Mouse (Mus musculus) stomach, postnatal 0 days (tissue): ENCODE results near the gene Wwox. TPM values are rescaled to one million over a fixed set of nuclear protein-coding genes. Genes with fewer than 3 reads are reported as not detected.

Experiments used
- ATAC-seq: fragments of 200-750 bp; cut with Nextera tagmentation; 2 replicates; pipeline ENCODE4 v1.8.0; 2017; ENCODE audit not compliant: low FRiP score, low TSS enrichment
- DNase-seq: peaks from one replicate; pipeline ENCODE4 v3.0.0-alpha.2; 2016; ENCODE audit warnings: low spot score
- H3K27ac ChIP-seq: fragments of 300-500 bp; sonication (generic); replicated peaks from 2 replicates; pipeline ENCODE4 v1.5.1; 2014; ENCODE audit warnings: mild to moderate bottlenecking, control low read depth
- H3K27me3 ChIP-seq: fragments of 300-500 bp; sonication (generic); 2 replicates; pipeline ENCODE4 v1.6.1; 2014; ENCODE audit warnings: low read length; ENCODE audit not compliant: control insufficient read depth, insufficient read depth
- H3K36me3 ChIP-seq: fragments of 300-500 bp; sonication (generic); 2 replicates; pipeline ENCODE4 v1.6.1; 2014; ENCODE audit warnings: low read length, mixed read lengths; ENCODE audit not compliant: control insufficient read depth, insufficient read depth
- H3K4me1 ChIP-seq: fragments of 300-500 bp; sonication (generic); replicated peaks from 2 replicates; pipeline ENCODE4 v1.6.1; 2014; ENCODE audit warnings: antibody characterized with exemption; ENCODE audit not compliant: control insufficient read depth, insufficient read depth
- H3K4me2 ChIP-seq: fragments of 300-500 bp; sonication (generic); replicated peaks from 2 replicates; pipeline ENCODE4 v1.6.1; 2014; ENCODE audit warnings: low read depth, mild to moderate bottlenecking, control low read depth, moderate library complexity
- H3K4me3 ChIP-seq: fragments of 300-500 bp; sonication (generic); 2 replicates; pipeline ENCODE4 v1.5.1; 2014; ENCODE audit warnings: low read depth, low read length, control low read depth
- H3K9ac ChIP-seq: fragments of 300-500 bp; sonication (generic); 2 replicates; pipeline ENCODE4 v1.6.1; 2014; ENCODE audit warnings: mild to moderate bottlenecking, low read length, control low read depth, mixed read lengths
- H3K9me3 ChIP-seq: fragments of 300-500 bp; sonication (generic); 2 replicates; pipeline ENCODE4 v1.6.1; 2016; ENCODE audit warnings: low read length; ENCODE audit not compliant: control insufficient read depth
- CTCF ChIP-seq: IDR thresholded peaks from 2 replicates; pipeline ENCODE4 v1.5.1; 2016; ENCODE audit warnings: antibody characterized with exemption, low read depth, mild to moderate bottlenecking, moderate library complexity
- EP300 ChIP-seq: optimal IDR thresholded peaks from 2 replicates; pipeline ENCODE3; 2016; ENCODE audit warnings: antibody characterized with exemption
- WGBS: fragments of 180-500 bp; shearing (Covaris S2); extraction: QIAGEN DNeasy Blood & Tissue Kit; methylation state at CpG from one replicate; pipeline ENCODE4 v1.1.7; 2014; 5-methylcytosine and 5-hydroxymethylcytosine counted together
- polyA plus RNA-seq: library from polyadenylated mRNA; unstranded; fragments of >200 nt; fragmentation: Nextera tagmentation; extraction: Ambion mirVana; gene quantifications from 2 replicates; pipeline ENCODE4 v1.2.1, GENCODE M21; 2015

The Wwox gene
- polyA plus RNA-seq, 1 experiment from 2014 or later = 9.2 TPM

DNA sequence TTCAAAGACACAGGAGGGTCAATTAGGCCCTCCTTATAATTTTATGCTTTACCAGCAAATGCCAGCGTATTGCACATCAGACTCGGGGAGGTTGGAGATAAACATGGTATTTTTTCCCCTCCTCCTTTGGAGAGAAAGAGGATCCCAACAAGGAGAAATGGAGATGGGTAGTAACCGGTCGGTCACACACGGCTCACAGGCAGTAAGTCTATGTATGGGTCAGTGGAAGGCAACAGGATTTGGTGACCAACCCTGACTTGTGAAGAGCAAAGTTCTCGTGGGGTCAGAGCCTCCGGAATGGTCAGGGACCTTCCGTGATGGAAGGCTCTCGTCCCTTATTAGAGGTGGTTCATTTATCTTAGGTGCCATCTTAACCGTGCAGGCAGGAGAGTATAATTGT is 374.4 kb downstream of the Wwox start:
- Histone ChIP-seq H3K36me3 (no peaks in the 10 kb centered on the region), H3K4me2 (no peak overlapping the region), H3K27ac (no peak overlapping the region), H3K4me3 (no peak overlapping the region), H3K9ac (no peak overlapping the region), H3K4me1 (no peaks in the 10 kb centered on the region), H3K27me3 (no peaks in the 10 kb centered on the region), H3K9me3 (no peaks in the 10 kb centered on the region)
- TF ChIP-seq CTCF (no peak), EP300 (no peak)
- DNase-seq = no peak
- no peak for ATAC-seq
- 92% methylated on average over 10 of the region's 10 CpGs for WGBS

- H3K4me2 ChIP-seq = no peak overlapping the region
- H3K9me3 ChIP-seq = no peaks in the 10 kb centered on the region
- no peaks in the 10 kb centered on the region for H3K27me3 ChIP-seq
- WGBS = 53% methylated on average over 10 of the region's 10 CpGs
- H3K4me3 ChIP-seq = no peak overlapping the region
- H3K36me3 ChIP-seq = no peaks in the 10 kb centered on the region
- TF ChIP-seq CTCF = no peak
- H3K27ac ChIP-seq = no peak overlapping the region
- H3K9ac ChIP-seq = no peak overlapping the region
- no peak for ATAC-seq
- DNase-seq = no peak
- H3K4me1 ChIP-seq = no peaks in the 10 kb centered on the region
Measured at GRCm38 (mm10) chr8:114814769-114815736, 375.6 kb downstream of the Wwox start.

- Histone ChIP-seq H3K27me3 (no peaks in the 10 kb centered on the region), H3K4me3 (no peak overlapping the region), H3K4me2 (no peak overlapping the region), H3K36me3 (no peaks in the 10 kb centered on the region), H3K9me3 (no peaks in the 10 kb centered on the region), H3K4me1 (no peaks in the 10 kb centered on the region), H3K27ac (no peak overlapping the region), H3K9ac (no peak overlapping the region)
- TF ChIP-seq CTCF (peak; percentile 22; the same call in 1 of the 2 replicates), EP300 (no peak)
- no peak for ATAC-seq
- WGBS = 67% methylated on average over 12 of the region's 12 CpGs
- no peak for DNase-seq
Measured at GRCm38 (mm10) chr8:114816343-114816742, 376.9 kb downstream of the Wwox start.

GRCm38 (mm10) chr8:114816949-114817348 is 377.5 kb downstream of the Wwox start:
- 28% methylated on average over 4 of the region's 4 CpGs for WGBS
- no peaks in the 10 kb centered on the region for H3K27me3 ChIP-seq
- H3K9me3 ChIP-seq = no peaks in the 10 kb centered on the region
- no peak overlapping the region for H3K4me2 ChIP-seq
- H3K4me3 ChIP-seq = no peak overlapping the region
- H3K9ac ChIP-seq = no peak overlapping the region
- H3K36me3 ChIP-seq = no peaks in the 10 kb centered on the region
- DNase-seq = no peak
- no peaks in the 10 kb centered on the region for H3K4me1 ChIP-seq
- no peak for ATAC-seq
- TF ChIP-seq CTCF (no peak), EP300 (no peak)
- H3K27ac ChIP-seq = no peak overlapping the region

GRCm38 (mm10) chr8:114821543-114821942 is 382.1 kb downstream of the Wwox start:
- ATAC-seq (peak; percentile 73; the same call in 1 of the 2 replicates), DNase-seq (peak; percentile 27)

DNA sequence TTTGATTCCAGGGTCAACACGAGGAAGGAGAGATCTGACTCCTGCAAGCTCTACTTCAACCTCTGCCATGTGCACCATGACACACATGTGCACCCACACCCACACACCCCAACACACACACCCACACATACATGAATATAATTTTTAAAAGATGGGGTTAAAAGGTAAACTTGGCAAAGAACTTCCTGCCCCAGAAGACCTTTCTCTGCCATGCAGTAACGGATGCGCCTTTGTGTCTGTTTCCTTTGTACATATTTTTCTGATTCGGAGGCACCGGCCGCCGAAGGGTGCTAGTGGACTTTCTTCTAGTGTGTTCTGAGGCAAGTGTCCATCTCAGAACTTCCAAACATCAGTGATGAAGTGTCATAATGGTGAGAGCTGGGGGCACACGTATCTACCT is 386.0 kb downstream of the Wwox start:
- Histone ChIP-seq H3K9me3 (no peaks in the 10 kb centered on the region), H3K36me3 (no peaks in the 10 kb centered on the region), H3K9ac (no peak overlapping the region), H3K4me3 (no peak overlapping the region), H3K4me1 (no peaks in the 10 kb centered on the region), H3K27ac (no peak overlapping the region), H3K4me2 (no peak overlapping the region), H3K27me3 (no peaks in the 10 kb centered on the region)
- DNase-seq (no peak), ATAC-seq (no peak)
- no peak for TF ChIP-seq CTCF
- TF ChIP-seq EP300 = no peak
- 82% methylated on average over 8 of the region's 8 CpGs for WGBS

More at GRCm38 (mm10) chr8:114821543-114821942, 382.1 kb downstream of the Wwox start:
- 25% methylated on average over 8 of the region's 8 CpGs for WGBS
- Histone ChIP-seq H3K27me3 (no peaks in the 10 kb centered on the region), H3K4me2 (no peak overlapping the region), H3K9me3 (no peaks in the 10 kb centered on the region), H3K9ac (no peak overlapping the region), H3K4me1 (no peaks in the 10 kb centered on the region), H3K27ac (no peak overlapping the region), H3K36me3 (no peaks in the 10 kb centered on the region), H3K4me3 (no peak overlapping the region)
- TF ChIP-seq CTCF = no peak
- no peak for TF ChIP-seq EP300
